Mouse (Mus musculus) MN1 (cell line): Measurements from ENCODE around the gene H2-Ab1.
A peak's percentile ranks its signal among the peaks of the same experiment; 100 is the strongest.
"Not testable (repeated sequence)": the region's sequence is repeated elsewhere in the genome, so short reads cannot be mapped to it uniquely, and the experiment has no call there.

Source experiments
- DNase-seq: peaks from one replicate; pipeline ENCODE4 v3.0.0-alpha.2; 2016; ENCODE audit warnings: low spot score

Gene H2-Ab1

DNA sequence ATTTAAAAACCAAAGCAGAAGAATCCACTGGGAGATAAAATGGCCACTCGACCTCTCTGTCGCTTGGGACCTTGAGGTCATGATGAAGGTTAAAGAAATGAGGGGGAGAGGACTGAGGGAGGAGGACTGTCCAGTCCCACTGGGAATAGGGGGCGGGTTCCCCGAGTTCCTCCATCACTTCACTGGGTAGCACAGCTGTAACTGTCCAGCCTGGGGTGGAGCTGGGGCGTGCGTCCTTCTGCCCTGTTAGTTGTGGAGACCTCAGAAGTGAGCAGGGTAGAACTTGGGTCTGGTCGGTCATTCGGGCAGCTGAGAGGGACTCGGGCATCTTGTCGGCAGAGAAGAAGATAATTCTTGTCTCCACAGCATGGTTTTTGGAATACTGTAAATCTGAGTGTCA is 51.7 kb downstream of the H2-Ab1 start:
- no peak for DNase-seq

DNA sequence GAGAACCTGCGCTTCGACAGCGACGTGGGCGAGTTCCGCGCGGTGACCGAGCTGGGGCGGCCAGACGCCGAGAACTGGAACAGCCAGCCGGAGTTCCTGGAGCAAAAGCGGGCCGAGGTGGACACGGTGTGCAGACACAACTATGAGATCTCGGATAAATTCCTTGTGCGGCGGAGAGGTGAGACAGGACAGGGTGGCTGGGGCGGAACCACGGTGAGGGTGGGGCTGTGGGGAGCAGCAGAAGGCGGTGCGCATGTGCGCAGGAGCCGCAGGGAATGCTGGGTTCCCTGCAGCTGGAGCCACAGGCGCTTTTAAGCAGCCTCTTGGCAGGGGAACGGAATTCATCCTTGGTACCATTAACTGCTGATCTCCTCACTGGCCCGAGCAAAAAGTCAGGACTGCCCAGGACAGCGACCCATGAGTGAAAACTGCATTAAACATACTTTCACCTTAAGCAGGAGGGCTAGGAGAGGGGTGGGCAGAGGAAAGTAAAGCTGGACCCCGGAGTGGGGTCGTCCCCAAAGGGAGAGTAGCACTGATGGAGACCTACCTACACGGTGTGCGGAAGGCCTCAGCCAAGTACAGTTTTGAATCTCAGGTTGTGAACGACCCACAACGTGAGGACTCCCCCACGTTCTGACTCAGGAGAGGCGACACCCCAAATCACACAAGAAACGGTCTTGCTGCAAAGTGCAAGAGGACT is 52.3 kb downstream of the H2-Ab1 start:
- DNase-seq, result no peak

DNA sequence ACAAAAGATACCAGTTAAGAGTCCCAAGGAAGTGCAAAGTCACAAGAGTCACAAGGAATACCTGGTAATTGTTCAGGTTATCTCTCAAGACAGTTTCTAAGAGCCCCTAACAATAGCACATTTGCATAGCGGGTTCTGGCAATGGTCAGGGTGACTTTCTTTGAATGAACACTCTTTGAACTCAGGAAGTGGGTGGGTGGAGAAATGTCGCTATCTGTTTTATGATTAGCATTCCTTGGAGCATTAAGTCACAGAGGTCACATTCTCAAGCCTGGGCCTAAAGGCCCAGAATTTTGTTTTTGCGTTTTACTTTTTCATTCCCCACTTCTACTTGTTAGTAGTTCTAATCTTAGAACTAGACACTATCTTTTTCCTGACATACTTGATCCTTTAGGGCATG is 53.0 kb downstream of the H2-Ab1 start:
- DNase-seq, result not testable (repeated sequence)

DNA sequence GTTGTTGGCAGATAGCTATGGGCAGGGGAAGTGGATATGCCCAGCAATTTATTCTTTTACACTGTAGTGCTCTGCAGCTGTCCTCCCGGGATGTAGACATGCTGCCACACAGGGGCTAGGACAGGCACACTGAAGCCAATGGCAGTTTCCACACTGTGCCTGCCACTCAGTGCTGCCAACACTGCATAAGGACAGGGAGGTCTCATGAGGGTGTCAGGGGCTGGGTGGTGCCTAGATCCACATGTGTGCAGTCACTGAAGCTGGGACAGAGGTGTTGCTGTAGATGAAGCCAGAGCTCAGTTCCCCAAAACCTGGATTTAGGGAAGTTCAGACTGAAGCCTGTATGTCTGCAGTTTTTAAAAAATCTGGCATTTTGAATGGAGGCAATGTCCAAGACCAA is 54.7 kb downstream of the H2-Ab1 start:
- no peak for DNase-seq

DNA sequence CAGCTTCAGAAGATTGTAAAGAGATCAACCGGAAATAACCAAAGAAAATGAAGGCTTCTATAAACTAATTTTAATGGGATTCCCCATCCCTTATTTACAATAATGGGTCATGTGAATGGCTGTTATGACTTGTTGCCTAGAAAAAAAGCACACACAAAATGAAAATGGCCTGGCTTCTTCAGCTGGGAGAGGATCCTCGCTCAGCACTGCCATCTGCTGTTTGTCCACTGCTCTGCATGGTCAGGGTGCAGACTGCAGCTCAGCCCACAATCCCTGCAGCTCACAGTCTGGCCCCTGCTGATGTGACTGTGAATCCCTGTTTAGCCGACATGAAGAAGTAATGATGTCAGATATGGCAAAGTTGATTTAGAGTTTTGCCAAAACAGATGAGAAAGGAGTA is 55.9 kb downstream of the H2-Ab1 start:
- DNase-seq, result peak; percentile 35

DNA sequence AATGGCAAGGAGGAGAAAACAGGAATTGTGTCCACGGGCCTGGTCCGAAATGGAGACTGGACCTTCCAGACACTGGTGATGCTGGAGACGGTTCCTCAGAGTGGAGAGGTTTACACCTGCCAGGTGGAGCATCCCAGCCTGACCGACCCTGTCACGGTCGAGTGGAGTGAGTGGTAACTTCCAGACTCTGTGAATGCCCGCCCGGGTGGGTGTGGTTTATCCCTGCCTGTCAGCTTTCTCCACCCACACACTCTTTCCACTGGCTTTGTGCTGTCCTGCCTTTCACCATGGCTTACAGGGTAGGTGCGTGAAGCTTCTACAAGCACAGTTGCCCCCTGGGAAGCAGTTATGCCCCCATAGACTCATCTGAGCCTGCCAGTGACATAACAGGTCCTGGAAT is 56.8 kb downstream of the H2-Ab1 start:
- no peak for DNase-seq

DNA sequence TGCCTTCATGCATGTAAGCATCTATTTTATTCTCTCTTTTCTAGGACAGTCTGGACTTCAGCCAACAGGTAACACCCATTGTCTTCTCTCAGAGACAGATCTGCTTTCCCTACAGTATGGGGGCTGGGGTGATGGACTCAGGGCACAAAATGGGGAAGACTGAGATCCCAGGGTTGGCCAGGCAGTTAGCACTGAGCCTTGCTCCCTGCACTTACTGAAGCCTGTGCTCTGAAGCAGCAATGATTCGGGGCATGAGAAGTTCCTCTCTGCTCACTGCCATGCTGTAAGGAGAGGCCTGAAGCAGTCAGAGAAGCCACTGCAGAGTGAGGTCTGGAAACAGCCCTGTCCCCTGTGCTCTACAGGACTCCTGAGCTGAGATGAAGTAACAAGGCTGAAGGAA is 58.0 kb downstream of the H2-Ab1 start:
- DNase-seq, result no peak

DNA sequence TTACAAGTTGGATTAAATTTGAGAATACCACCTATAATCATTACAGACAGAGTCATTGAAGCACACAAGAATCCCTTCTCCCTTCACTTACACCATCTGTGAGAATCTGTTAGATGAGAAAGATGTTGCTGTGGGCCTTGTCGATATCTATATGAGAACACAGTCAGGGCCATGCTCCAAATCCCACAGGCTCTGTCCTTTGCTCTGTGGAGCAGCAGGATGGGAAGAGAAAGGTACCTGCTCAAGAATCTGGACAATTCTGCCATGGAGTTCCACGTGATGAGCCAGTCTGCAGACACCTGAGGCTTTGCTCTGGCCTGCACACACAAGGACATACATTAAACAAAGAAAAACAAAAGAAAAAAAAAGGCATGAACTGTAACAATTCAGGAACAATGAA is 59.2 kb downstream of the H2-Ab1 start:
- DNase-seq, result no peak

DNA sequence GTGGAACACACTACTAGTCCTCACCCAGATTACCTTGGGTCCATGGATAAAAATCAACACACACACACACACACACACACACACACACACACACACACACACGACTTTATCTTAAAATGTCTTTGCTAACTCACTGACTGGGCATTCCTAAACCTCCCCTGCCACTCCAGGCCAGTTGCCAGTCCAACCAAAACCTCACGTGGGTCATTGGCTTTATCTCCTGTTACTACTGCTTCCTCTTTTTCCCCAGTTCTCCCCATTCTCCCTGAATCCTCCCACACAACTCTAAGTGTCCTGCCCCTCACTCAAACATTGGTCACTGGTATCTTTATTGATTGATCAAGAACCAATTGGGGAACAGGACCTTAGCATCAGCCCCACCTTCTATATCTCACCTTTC is 59.8 kb downstream of the H2-Ab1 start:
- DNase-seq, result no peak
